8 mouse cellular contexts compared by ENCODE assay signal in genomic region chr5:21186821-21187220, GRCm38 (mm10). TPM values are rescaled to one million over a fixed set of nuclear protein-coding genes. Genes with fewer than 3 reads are reported as not detected.
DNase-seq lines count a peak whose midpoint lies in the region; ATAC-seq and TF ChIP-seq lines count a peak whose summit lies in the region.

No protein-coding gene starts in this region.

- 16% methylated on average over 4 of the region's 4 CpGs for WGBS in heart, embryonic 14.5 days
- 13% methylated on average over 4 of the region's 4 CpGs for WGBS in hindbrain, embryonic 10.5 days
- WGBS in midbrain, embryonic 13.5 days: 13% methylated on average over 4 of the region's 4 CpGs

- no peak for TF ChIP-seq CTCF in E14TG2a.4 (conservative IDR thresholded peaks at IDR 0.05; ENCODE audit: low read length)

- H3K9ac ChIP-seq in heart, embryonic 14.5 days (ENCODE audit: low read length): peak overlapping the region; percentile 74; the same call in 1 of the 2 replicates
- H3K9ac ChIP-seq in midbrain, embryonic 13.5 days (replicated peaks): peak overlapping the region; percentile 70; the same call in 1 of the 2 replicates

- intact Hi-C loops in left cerebral cortex, postnatal 14 days (cut with DNase I): no loop called here

- peak overlapping the region; percentile 95 for H3K4me2 ChIP-seq in heart, embryonic 14.5 days (ENCODE audit: low read length)
- peak overlapping the region; percentile 73 for H3K4me2 ChIP-seq in midbrain, embryonic 13.5 days (replicated peaks)

- H3K27me3 ChIP-seq in heart, embryonic 14.5 days (ENCODE audit: control insufficient read depth, insufficient read depth, low read length): no peaks in the 10 kb centered on the region
- peaks cover 18% of the 10 kb centered on the region for H3K27me3 ChIP-seq in E14TG2a.4 (ENCODE audit: insufficient read depth, low read length)
- peaks cover 16% of the 10 kb centered on the region; the same call in 1 of the 2 replicates for H3K27me3 ChIP-seq in hindbrain, embryonic 10.5 days (ENCODE audit: insufficient read depth, poor library complexity, severe bottlenecking)
- H3K27me3 ChIP-seq in midbrain, embryonic 13.5 days: 0 out of 2 replicates have a peak, but pooled peaks cover 4% of the 10 kb centered on the region

- no peak for ATAC-seq in heart, embryonic 14.5 days (ENCODE audit: insufficient number of reproducible peaks, insufficient read depth, low FRiP score, low read depth)
- peak; percentile 32; the same call in 1 of the 2 replicates for ATAC-seq in midbrain, embryonic 13.5 days

- DNase-seq in heart, adult 18-20 months: no peak
- DNase-seq in hindbrain, embryonic 10.5 days (ENCODE audit: low spot score): no peak
- DNase-seq in left cerebral cortex, postnatal 14 days (ENCODE audit: low spot score in 2 of 2): no peak
- no peak for DNase-seq in frontal cortex, postnatal 36 days (ENCODE audit: low spot score in 2 of 2)
- DNase-seq in adipocyte (ENCODE audit: low spot score): no peak

- peak overlapping the region in 1 of 2 experiments; percentile 64; a peak in 2 of 4 replicates for H3K4me3 ChIP-seq in heart, embryonic 14.5 days (ENCODE audit: control insufficient read depth in 1 of 2, insufficient read depth in 1 of 2, low read depth in 1 of 2, low read length in 2 of 2)
- H3K4me3 ChIP-seq in E14TG2a.4 (replicated peaks; ENCODE audit: low read length): peak overlapping the region; percentile 76; the same call in 1 of the 2 replicates
- peak overlapping the region; percentile 65 for H3K4me3 ChIP-seq in hindbrain, embryonic 10.5 days
- peak overlapping the region; percentile 52 for H3K4me3 ChIP-seq in midbrain, embryonic 13.5 days (replicated peaks)

- H3K27ac ChIP-seq in heart, embryonic 14.5 days (replicated peaks in 1 of 2; ENCODE audit: control insufficient read depth in 1 of 2, insufficient read depth in 1 of 2, low read depth in 2 of 2, low read length in 2 of 2): no peak overlapping the region
- no peak overlapping the region for H3K27ac ChIP-seq in hindbrain, embryonic 10.5 days
- no peak overlapping the region for H3K27ac ChIP-seq in midbrain, embryonic 13.5 days

- H3K4me1 ChIP-seq in heart, embryonic 14.5 days (ENCODE audit: control insufficient read depth in 2 of 2, insufficient read depth in 2 of 2, low read length in 2 of 2): 0 out of 4 replicates have a peak, but pooled peaks cover 0 to 3% of the 10 kb centered on the region in 2 experiments
- H3K4me1 ChIP-seq in E14TG2a.4 (replicated peaks; ENCODE audit: low read depth, low read length): peaks cover 14% of the 10 kb centered on the region; the same call in 1 of the 2 replicates
- peaks cover 12% of the 10 kb centered on the region for H3K4me1 ChIP-seq in hindbrain, embryonic 10.5 days (replicated peaks)
- peaks cover 8% of the 10 kb centered on the region for H3K4me1 ChIP-seq in midbrain, embryonic 13.5 days (replicated peaks)

- no peaks in the 10 kb centered on the region for H3K9me3 ChIP-seq in heart, embryonic 14.5 days (ENCODE audit: control insufficient read depth, low read length)
- peaks cover 14% of the 10 kb centered on the region for H3K9me3 ChIP-seq in E14TG2a.4 (ENCODE audit: low read length)
- H3K9me3 ChIP-seq in hindbrain, embryonic 10.5 days: peaks cover 7% of the 10 kb centered on the region; the same call in 1 of the 2 replicates
- H3K9me3 ChIP-seq in midbrain, embryonic 13.5 days: 0 out of 2 replicates have a peak, but pooled peaks cover 3% of the 10 kb centered on the region

- H3K36me3 ChIP-seq in heart, embryonic 14.5 days (ENCODE audit: control insufficient read depth, insufficient read depth, low read length): no peaks in the 10 kb centered on the region
- H3K36me3 ChIP-seq in E14TG2a.4 (ENCODE audit: insufficient read depth, low read length): no peaks in the 10 kb centered on the region
- H3K36me3 ChIP-seq in hindbrain, embryonic 10.5 days: no peaks in the 10 kb centered on the region
- no peaks in the 10 kb centered on the region for H3K36me3 ChIP-seq in midbrain, embryonic 13.5 days

RNA-seq across cellular contexts. Expression of gene Gsap, which starts 0.8 kb away (rescaled TPM):
- polyA plus RNA-seq in heart, embryonic 14.5 days (2014; fragmentation: Nextera tagmentation; extraction: Ambion mirVana): 2.3 and 2.8 TPM in 2 replicates
- 1 to 10 TPM; 3.6 to 4.0 TPM for total RNA-seq in heart, adult 18-20 months (2021)
- polyA plus RNA-seq in hindbrain, embryonic 10.5 days (2016; fragmentation: Nextera tagmentation; extraction: Ambion mirVana): 1.8 and 2.0 TPM in 2 replicates
- 4.7 and 6.4 TPM in 2 replicates for polyA plus RNA-seq in midbrain, embryonic 13.5 days (2015; fragmentation: Nextera tagmentation; extraction: Ambion mirVana)
- 1 to 10 TPM; 3.5 to 4.7 TPM for total RNA-seq in left cerebral cortex, postnatal 14 days (2021)
